Mouse (Mus musculus) intestine, postnatal 0 days (tissue): ENCODE data around the gene Timm50. TPM values are rescaled to one million over a fixed set of nuclear protein-coding genes. Genes with fewer than 3 reads are reported as not detected.

ENCODE experiments used
- ATAC-seq: fragments of 200-750 bp; cut with Nextera tagmentation; 2 replicates; pipeline ENCODE4 v1.8.0; 2017; ENCODE audit warnings: mild to moderate bottlenecking, moderate TSS enrichment, moderate library complexity
- H3K27ac ChIP-seq: fragments of 300-500 bp; sonication (generic); 2 replicates; pipeline ENCODE4 v1.5.1; 2014; ENCODE audit warnings: mild to moderate bottlenecking, low read depth, low read length, moderate library complexity
- H3K27me3 ChIP-seq: fragments of 300-500 bp; sonication (generic); replicated peaks from 2 replicates; pipeline ENCODE4 v1.6.1; 2014; ENCODE audit warnings: low read length, mixed read lengths; ENCODE audit not compliant: control insufficient read depth, insufficient read depth
- H3K36me3 ChIP-seq: fragments of 300-500 bp; sonication (generic); 2 replicates; pipeline ENCODE4 v1.6.1; 2014; ENCODE audit warnings: mild to moderate bottlenecking, moderate library complexity; ENCODE audit not compliant: control insufficient read depth, insufficient read depth
- H3K4me1 ChIP-seq: fragments of 300-500 bp; sonication (generic); replicated peaks from 2 replicates; pipeline ENCODE4 v1.6.1; 2014; ENCODE audit warnings: antibody characterized with exemption, low read length, mixed read lengths; ENCODE audit not compliant: control insufficient read depth, insufficient read depth
- H3K4me2 ChIP-seq: fragments of 300-500 bp; sonication (generic); replicated peaks from 2 replicates; pipeline ENCODE4 v1.6.1; 2014; ENCODE audit warnings: low read depth, mild to moderate bottlenecking, moderate library complexity
- H3K4me3 ChIP-seq: fragments of 300-500 bp; sonication (generic); 2 replicates; pipeline ENCODE4 v1.5.1; 2014; ENCODE audit warnings: low read depth, low read length
- H3K9ac ChIP-seq: fragments of 300-500 bp; sonication (generic); 2 replicates; pipeline ENCODE4 v1.6.1; 2014; ENCODE audit warnings: mild to moderate bottlenecking, low read depth, low read length
- H3K9me3 ChIP-seq: fragments of 300-500 bp; sonication (generic); 2 replicates; pipeline ENCODE4 v1.6.1; 2016; ENCODE audit warnings: mixed run types; ENCODE audit not compliant: control insufficient read depth
- CTCF ChIP-seq: sonication (generic); IDR thresholded peaks from 2 replicates; pipeline ENCODE4 v1.5.1; 2016; ENCODE audit warnings: low read depth, mild to moderate bottlenecking, control low read depth, antibody characterized with exemption, moderate library complexity
- WGBS: fragments of 180-500 bp; shearing (Covaris S2); extraction: QIAGEN DNeasy Blood & Tissue Kit; methylation state at CpG from one replicate; pipeline ENCODE4 v1.1.7; 2014; 5-methylcytosine and 5-hydroxymethylcytosine counted together
- polyA plus RNA-seq: library from polyadenylated mRNA; unstranded; fragments of >200 nt; fragmentation: Nextera tagmentation; extraction: Ambion mirVana; gene quantifications from 2 replicates; pipeline ENCODE4 v1.2.1, GENCODE M21; 2015

Gene Timm50
- polyA plus RNA-seq, 1 experiment from 2014 or later = 68.8 TPM

GRCm38 (mm10) chr7:28355221-28355620 lies 43.3 kb upstream of the Timm50 start:
- no peaks in the 10 kb centered on the region for H3K9me3 ChIP-seq
- 75% methylated on average over 3 of the region's 3 CpGs for WGBS
- H3K27ac ChIP-seq = no peak overlapping the region
- no peak for ATAC-seq
- no peak overlapping the region for H3K4me3 ChIP-seq
- H3K36me3 ChIP-seq = peaks cover 40% of the 10 kb centered on the region
- H3K9ac ChIP-seq = no peak overlapping the region
- H3K4me1 ChIP-seq = peaks cover 10% of the 10 kb centered on the region; the same call in 1 of the 2 replicates
- no peak for TF ChIP-seq CTCF
- H3K4me2 ChIP-seq = no peak overlapping the region
- no peaks in the 10 kb centered on the region for H3K27me3 ChIP-seq

GRCm38 (mm10) chr7:28354596-28354995 lies 42.7 kb upstream of the Timm50 start:
- no peak for TF ChIP-seq CTCF
- peaks cover 10% of the 10 kb centered on the region; the same call in 1 of the 2 replicates for H3K4me1 ChIP-seq

GRCm38 (mm10) chr7:28354113-28354581 lies 42.3 kb upstream of the Timm50 start:
- Histone ChIP-seq H3K27ac (peak overlapping the region; percentile 28; the same call in 1 of the 2 replicates), H3K36me3 (peaks cover 30% of the 10 kb centered on the region), H3K4me1 (peaks cover 10% of the 10 kb centered on the region; the same call in 1 of the 2 replicates), H3K27me3 (no peaks in the 10 kb centered on the region), H3K9me3 (no peaks in the 10 kb centered on the region), H3K4me2 (no peak overlapping the region), H3K9ac (no peak overlapping the region), H3K4me3 (no peak overlapping the region)
- ATAC-seq = no peak
- TF ChIP-seq CTCF = no peak
- 61% methylated on average over 3 of the region's 3 CpGs for WGBS

More at GRCm38 (mm10) chr7:28354596-28354995, 42.7 kb upstream of the Timm50 start:
- WGBS = 88% methylated on average over 3 of the region's 3 CpGs
- ATAC-seq = no peak
- Histone ChIP-seq H3K9me3 (no peaks in the 10 kb centered on the region), H3K4me3 (no peak overlapping the region), H3K4me2 (no peak overlapping the region), H3K27me3 (no peaks in the 10 kb centered on the region), H3K36me3 (peaks cover 34% of the 10 kb centered on the region), H3K9ac (no peak overlapping the region), H3K27ac (no peak overlapping the region)

GRCm38 (mm10) chr7:28353267-28353666 lies 41.4 kb upstream of the Timm50 start:
- no peaks in the 10 kb centered on the region for H3K27me3 ChIP-seq
- no peak overlapping the region for H3K4me2 ChIP-seq
- TF ChIP-seq CTCF = peak; percentile 51
- peaks cover 7% of the 10 kb centered on the region; the same call in 1 of the 2 replicates for H3K4me1 ChIP-seq
- no peaks in the 10 kb centered on the region for H3K9me3 ChIP-seq
- 83% methylated on average over 2 of the region's 2 CpGs for WGBS
- H3K9ac ChIP-seq = no peak overlapping the region
- H3K36me3 ChIP-seq = peaks cover 26% of the 10 kb centered on the region
- no peak for ATAC-seq
- H3K4me3 ChIP-seq = no peak overlapping the region
- H3K27ac ChIP-seq = no peak overlapping the region

- no peak for ATAC-seq
- Histone ChIP-seq H3K4me3 (peak overlapping the region; percentile 87), H3K27me3 (no peaks in the 10 kb centered on the region), H3K36me3 (peaks cover 26% of the 10 kb centered on the region), H3K9ac (peak overlapping the region; percentile 93), H3K9me3 (no peaks in the 10 kb centered on the region), H3K4me2 (peak overlapping the region; percentile 77), H3K27ac (no peak overlapping the region), H3K4me1 (no peaks in the 10 kb centered on the region; the same call in 1 of the 2 replicates)
- peak; percentile 25 for TF ChIP-seq CTCF
- 29% methylated on average over 4 of the region's 4 CpGs for WGBS
These were observed 39.9 kb upstream of the Timm50 start for GRCm38 (mm10) chr7:28351676-28352191.

- WGBS = 1% methylated on average over 49 of the region's 50 CpGs
- no peak; the same call in 1 of the 2 replicates for TF ChIP-seq CTCF
- H3K4me3 ChIP-seq = peak within 1 kb of the TSS; percentile 87
- peaks cover 26% of the 10 kb centered on the region for H3K36me3 ChIP-seq
- no peaks in the 10 kb centered on the region for H3K27me3 ChIP-seq
- no peaks in the 10 kb centered on the region; the same call in 1 of the 2 replicates for H3K4me1 ChIP-seq
- peak; percentile 88 for ATAC-seq
- peak within 1 kb of the TSS; percentile 93 for H3K9ac ChIP-seq
- H3K4me2 ChIP-seq = peak within 1 kb of the TSS; percentile 77
- peak within 1 kb of the TSS; percentile 85 for H3K27ac ChIP-seq
- H3K9me3 ChIP-seq = no peaks in the 10 kb centered on the region
These were observed 38.4 kb upstream of the Timm50 start, which contains the start of gene Rps16 for GRCm38 (mm10) chr7:28350155-28350883. Rps16 (plus strand) TSS chr7:28350652.
